Mouse (Mus musculus) lung, embryonic 14.5 days (tissue): ENCODE data around the gene Myl7. TPM values are rescaled to one million over a fixed set of nuclear protein-coding genes. Genes with fewer than 3 reads are reported as not detected.
"Not testable (repeated sequence)": the region's sequence is repeated elsewhere in the genome, so short reads cannot be mapped to it uniquely, and the experiment has no call there.

Source experiments
- ATAC-seq: fragments of 200-750 bp; cut with Nextera tagmentation; 2 replicates; pipeline ENCODE4 v1.8.0; 2017; ENCODE audit warnings: mild to moderate bottlenecking, moderate TSS enrichment, moderate library complexity; ENCODE audit not compliant: insufficient read depth
- DNase-seq: peaks from one replicate; pipeline ENCODE4 v3.0.0-alpha.2; 2015
- H3K27ac ChIP-seq: fragments of 300-500 bp; sonication (generic); 2 replicates; pipeline ENCODE4 v1.5.1; 2014; ENCODE audit warnings: low read depth, mild to moderate bottlenecking, moderate library complexity
- H3K27me3 ChIP-seq: fragments of 300-500 bp; sonication (generic); 2 replicates; pipeline ENCODE4 v1.6.1; 2014; ENCODE audit warnings: low read length, control low read depth; ENCODE audit not compliant: insufficient read depth
- H3K36me3 ChIP-seq: fragments of 300-500 bp; sonication (generic); 2 replicates; pipeline ENCODE4 v1.6.1; 2014; ENCODE audit warnings: control low read depth; ENCODE audit not compliant: insufficient read depth
- H3K4me1 ChIP-seq: fragments of 300-500 bp; sonication (generic); 2 replicates; pipeline ENCODE4 v1.6.1; 2014; ENCODE audit warnings: antibody characterized with exemption, control low read depth; ENCODE audit not compliant: insufficient read depth
- H3K4me2 ChIP-seq: fragments of 300-500 bp; sonication (generic); 2 replicates; pipeline ENCODE4 v1.6.1; 2014; ENCODE audit warnings: mild to moderate bottlenecking
- H3K4me3 ChIP-seq: fragments of 300-500 bp; sonication (generic); 2 replicates; pipeline ENCODE4 v1.5.1; 2014; ENCODE audit warnings: low read depth, low read length
- H3K9ac ChIP-seq: fragments of 300-500 bp; sonication (generic); 2 replicates; pipeline ENCODE4 v1.6.1; 2014
- H3K9me3 ChIP-seq: fragments of 300-500 bp; sonication (generic); 2 replicates; pipeline ENCODE4 v1.6.1; 2016; ENCODE audit warnings: low read depth, low read length, control low read depth
- CTCF ChIP-seq: IDR thresholded peaks from 2 replicates; pipeline ENCODE4 v1.5.1; 2016; ENCODE audit warnings: antibody characterized with exemption, low read depth
- WGBS: fragments of 180-500 bp; shearing (Covaris S2); extraction: QIAGEN DNeasy Blood & Tissue Kit; methylation state at CpG from one replicate; pipeline ENCODE4 v1.1.7; 2014; 5-methylcytosine and 5-hydroxymethylcytosine counted together
- polyA plus RNA-seq: library from polyadenylated mRNA; unstranded; fragments of >200 nt; fragmentation: Nextera tagmentation; extraction: Ambion mirVana; gene quantifications from 2 replicates; pipeline ENCODE4 v1.2.1, GENCODE M21; 2014

Gene Myl7
- polyA plus RNA-seq, 1 experiment from 2014 or later = 21.4 TPM

- Histone ChIP-seq H3K9me3 (no peaks in the 10 kb centered on the region), H3K9ac (peak overlapping the region; percentile 40; the same call in 1 of the 2 replicates), H3K27me3 (no peaks in the 10 kb centered on the region), H3K4me1 (peaks cover 16% of the 10 kb centered on the region; the same call in 1 of the 2 replicates), H3K27ac (peak overlapping the region; percentile 7), H3K4me2 (peak overlapping the region; percentile 40; the same call in 1 of the 2 replicates), H3K36me3 (no peaks in the 10 kb centered on the region), H3K4me3 (peak overlapping the region; percentile 17)
- no peak for ATAC-seq
- WGBS = 13% methylated on average over 16 of the region's 16 CpGs
- TF ChIP-seq CTCF = no peak
- no peak for DNase-seq
Observed at GRCm38 (mm10) chr11:5897230-5897629, 1.4 kb downstream of the Myl7 start.

GRCm38 (mm10) chr11:5893807-5894206 lies 4.8 kb downstream of the Myl7 start:
- ATAC-seq (no peak), DNase-seq (no peak)
- no peak for TF ChIP-seq CTCF
- 62% methylated on average over 6 of the region's 6 CpGs for WGBS
- peaks cover 7% of the 10 kb centered on the region for H3K4me1 ChIP-seq
- no peak overlapping the region for H3K4me2 ChIP-seq
- H3K27ac ChIP-seq = no peak overlapping the region
- no peaks in the 10 kb centered on the region for H3K36me3 ChIP-seq
- H3K9ac ChIP-seq = no peak overlapping the region
- no peak overlapping the region for H3K4me3 ChIP-seq
- H3K27me3 ChIP-seq = no peaks in the 10 kb centered on the region
- no peaks in the 10 kb centered on the region for H3K9me3 ChIP-seq

GRCm38 (mm10) chr11:5892810-5893368 lies 5.7 kb downstream of the Myl7 start:
- Histone ChIP-seq H3K27me3 (no peaks in the 10 kb centered on the region), H3K36me3 (no peaks in the 10 kb centered on the region), H3K4me3 (no peak overlapping the region), H3K4me2 (no peak overlapping the region), H3K9ac (no peak overlapping the region), H3K9me3 (no peaks in the 10 kb centered on the region), H3K27ac (no peak overlapping the region), H3K4me1 (peaks cover 5% of the 10 kb centered on the region)
- 28% methylated on average over 4 of the region's 4 CpGs for WGBS
- ATAC-seq (no peak), DNase-seq (no peak)
- TF ChIP-seq CTCF = no peak

GRCm38 (mm10) chr11:5892151-5892591 lies 6.4 kb downstream of the Myl7 start:
- no peak overlapping the region for H3K9ac ChIP-seq
- no peak overlapping the region for H3K4me2 ChIP-seq
- no peaks in the 10 kb centered on the region for H3K27me3 ChIP-seq
- no peaks in the 10 kb centered on the region for H3K9me3 ChIP-seq
- no peak for TF ChIP-seq CTCF
- H3K4me3 ChIP-seq = no peak overlapping the region
- DNase-seq (peak; percentile 26), ATAC-seq (peak; percentile 62; the same call in 1 of the 2 replicates)
- H3K4me1 ChIP-seq = no peaks in the 10 kb centered on the region; the same call in none of the 2 replicates
- 14% methylated on average over 8 of the region's 8 CpGs for WGBS
- no peak overlapping the region; the same call in 1 of the 2 replicates for H3K27ac ChIP-seq
- H3K36me3 ChIP-seq = no peaks in the 10 kb centered on the region

GRCm38 (mm10) chr11:5888563-5888962 lies 10.0 kb downstream of the Myl7 start:
- not testable (repeated sequence) for H3K4me1 ChIP-seq, H3K9me3 ChIP-seq, ATAC-seq, H3K4me3 ChIP-seq, DNase-seq, H3K36me3 ChIP-seq, H3K4me2 ChIP-seq, H3K9ac ChIP-seq, H3K27me3 ChIP-seq, H3K27ac ChIP-seq
- WGBS = 29% methylated on average over 5 of the region's 5 CpGs

- Histone ChIP-seq H3K4me3 (no peak overlapping the region), H3K4me1 (no peaks in the 10 kb centered on the region; the same call in none of the 2 replicates), H3K4me2 (no peak overlapping the region), H3K27me3 (no peaks in the 10 kb centered on the region), H3K9ac (no peak overlapping the region; the same call in 1 of the 2 replicates), H3K27ac (no peak overlapping the region; the same call in 1 of the 2 replicates), H3K36me3 (no peaks in the 10 kb centered on the region), H3K9me3 (no peaks in the 10 kb centered on the region)
- DNase-seq (no peak), ATAC-seq (no peak)
- no peak for TF ChIP-seq CTCF
- WGBS = 31% methylated on average over 5 of the region's 5 CpGs
Observed at GRCm38 (mm10) chr11:5887250-5887649, 11.3 kb downstream of the Myl7 start.

- Histone ChIP-seq H3K36me3 (no peaks in the 10 kb centered on the region), H3K27ac (no peak overlapping the region), H3K27me3 (no peaks in the 10 kb centered on the region), H3K9me3 (no peaks in the 10 kb centered on the region), H3K4me3 (no peak overlapping the region), H3K9ac (no peak overlapping the region), H3K4me2 (no peak overlapping the region), H3K4me1 (no peaks in the 10 kb centered on the region; the same call in none of the 2 replicates)
- peak; percentile 87 for TF ChIP-seq CTCF
- WGBS = 17% methylated on average over 9 of the region's 9 CpGs
- ATAC-seq (no peak), DNase-seq (peak; percentile 91)
Observed at GRCm38 (mm10) chr11:5886187-5886586, 12.4 kb downstream of the Myl7 start.
